11 mouse cellular contexts compared by ENCODE assay signal in the genomic region with DNA sequence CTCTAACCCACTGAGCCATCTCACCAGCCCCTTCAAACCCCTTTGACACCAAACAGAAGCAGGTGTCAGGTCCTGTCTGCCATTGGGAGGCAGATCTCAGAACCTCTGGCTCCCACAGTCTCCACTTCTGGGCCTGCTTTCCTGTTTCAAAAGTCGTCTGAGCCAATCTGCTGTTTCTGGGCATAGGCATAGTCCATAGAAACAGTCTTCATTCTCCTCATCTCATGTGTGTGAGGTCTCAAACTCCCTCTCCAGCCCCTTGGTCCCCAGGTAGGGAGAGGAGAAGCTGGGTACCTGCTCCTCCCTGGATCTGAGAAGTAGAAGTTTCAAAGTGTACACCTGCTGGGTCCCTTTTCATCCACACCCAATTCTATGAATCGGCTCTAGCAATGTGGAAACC. TPM values are rescaled to one million over a fixed set of nuclear protein-coding genes. Genes with fewer than 3 reads are reported as not detected.
DNase-seq lines count a peak whose midpoint lies in the region; ATAC-seq and TF ChIP-seq lines count a peak whose summit lies in the region.
"Had no signal": no experiment of that assay in that cellular context is flagged by ENCODE, and none has a peak within 500 bp of the region (broad histone marks: within the 10 kb centered on the region; RNA-seq: fewer than 3 reads in every experiment).

No protein-coding gene starts in this region.

- no peak for TF ChIP-seq POLR2A in ES-Bruce4 (IDR thresholded peaks at IDR 0.05; ENCODE audit: insufficient read depth, low read length)
- TF ChIP-seq POLR2A in limb, embryonic 14.5 days (IDR thresholded peaks at IDR 0.05; ENCODE audit: borderline replicate concordance, extremely low read depth, insufficient read depth, insufficient read length): no peak

- H3K4me3 ChIP-seq in heart, postnatal 0 days (ENCODE audit: low read depth, low read length): peak overlapping the region; percentile 75
- no peak overlapping the region for H3K4me3 ChIP-seq in ES-Bruce4 (ENCODE audit: low read depth, low read length)
- peak overlapping the region; percentile 75 for H3K4me3 ChIP-seq in forebrain, embryonic 11.5 days (ENCODE audit: low read depth, low read length)
- 0 out of 2 replicates have a peak overlapping the region, but pooled peaks have one; percentile 63 for H3K4me3 ChIP-seq in limb, embryonic 14.5 days (replicated peaks; ENCODE audit: low read length)

- 16% methylated on average over 2 of the region's 2 CpGs for WGBS in heart, postnatal 0 days
- 27% methylated on average over 2 of the region's 2 CpGs for WGBS in forebrain, embryonic 11.5 days
- WGBS in limb, embryonic 14.5 days: 23% methylated on average over 2 of the region's 2 CpGs

- no peak for TF ChIP-seq EP300 in heart, postnatal 0 days (IDR thresholded peaks at IDR 0.05; ENCODE audit: low read depth)
- TF ChIP-seq EP300 in ES-Bruce4 (IDR thresholded peaks at IDR 0.05; ENCODE audit: insufficient read depth, low read depth, low read length): no peak

- no peaks in the 10 kb centered on the region for H3K9me3 ChIP-seq in heart, postnatal 0 days (replicated peaks; ENCODE audit: control insufficient read depth, low read length)
- no peaks in the 10 kb centered on the region for H3K9me3 ChIP-seq in ES-Bruce4 (replicated peaks; ENCODE audit: control insufficient read depth, insufficient read depth, low read length, poor library complexity, severe bottlenecking)
- no peaks in the 10 kb centered on the region for H3K9me3 ChIP-seq in forebrain, embryonic 11.5 days (ENCODE audit: control insufficient read depth, low read length)
- no peaks in the 10 kb centered on the region for H3K9me3 ChIP-seq in limb, embryonic 14.5 days (ENCODE audit: control insufficient read depth, low read length)

- ATAC-seq in heart, postnatal 0 days (ENCODE audit: insufficient read depth, low read depth): no peak
- ATAC-seq in forebrain, embryonic 11.5 days (replicated peaks; ENCODE audit: low FRiP score): no peak
- no peak for ATAC-seq in limb, embryonic 14.5 days (ENCODE audit: low FRiP score, low read depth)

- no peaks in the 10 kb centered on the region for H3K36me3 ChIP-seq in heart, postnatal 0 days (replicated peaks; ENCODE audit: control insufficient read depth, insufficient read depth, low read length)
- H3K36me3 ChIP-seq in ES-Bruce4 (ENCODE audit: control insufficient read depth, insufficient read depth, low read length, poor library complexity, severe bottlenecking): no peaks in the 10 kb centered on the region
- H3K36me3 ChIP-seq in forebrain, embryonic 11.5 days (ENCODE audit: control insufficient read depth, insufficient read depth, low read length): no peaks in the 10 kb centered on the region
- H3K36me3 ChIP-seq in limb, embryonic 14.5 days (ENCODE audit: control insufficient read depth, insufficient read depth, low read length): no peaks in the 10 kb centered on the region

- H3K27me3 ChIP-seq in heart, postnatal 0 days (ENCODE audit: control insufficient read depth, insufficient read depth, low read length): peaks cover 6% of the 10 kb centered on the region; the same call in 1 of the 2 replicates
- no peaks in the 10 kb centered on the region for H3K27me3 ChIP-seq in ES-Bruce4 (ENCODE audit: control insufficient read depth, insufficient read depth, low read length, poor library complexity, severe bottlenecking)
- H3K27me3 ChIP-seq in forebrain, embryonic 11.5 days (ENCODE audit: control insufficient read depth, insufficient read depth, low read length): no peaks in the 10 kb centered on the region
- H3K27me3 ChIP-seq in limb, embryonic 14.5 days (ENCODE audit: control insufficient read depth, insufficient read depth, low read length): peaks cover 8% of the 10 kb centered on the region

- H3K4me2 ChIP-seq in heart, postnatal 0 days (ENCODE audit: low read depth, low read length): peak overlapping the region; percentile 98
- H3K4me2 ChIP-seq in forebrain, embryonic 11.5 days (ENCODE audit: low read depth, low read length, severe bottlenecking): peak overlapping the region; percentile 94
- peak overlapping the region; percentile 96; the same call in 1 of the 2 replicates for H3K4me2 ChIP-seq in limb, embryonic 14.5 days (replicated peaks; ENCODE audit: low read depth, low read length, severe bottlenecking)

- DNase-seq in heart, postnatal 0 days (ENCODE audit: low spot score): no peak
- DNase-seq in heart, adult 8-10 months (ENCODE audit: low spot score): no peak
- DNase-seq in forebrain, embryonic 11.5 days (ENCODE audit: low spot score): no peak
- DNase-seq in limb, embryonic 14.5 days (ENCODE audit: low spot score): no peak
- DNase-seq in c-Kit-positive CD71-positive TER-119-positive erythroid progenitor cells, embryonic 14.5 days (ENCODE audit: low spot score): no peak
- no peak for DNase-seq in thymus, postnatal 4 days
- DNase-seq in lung, postnatal 14 days: no peak
- DNase-seq: adrenal gland, adult 2 months had no signal

- H3K9ac ChIP-seq in heart, postnatal 0 days (replicated peaks; ENCODE audit: low read depth, low read length): peak overlapping the region; percentile 64; the same call in 1 of the 2 replicates
- H3K9ac ChIP-seq in ES-Bruce4 (ENCODE audit: low read depth, poor library complexity, severe bottlenecking): peak overlapping the region; percentile 50; the same call in 1 of the 2 replicates
- peak overlapping the region; percentile 70; the same call in 1 of the 2 replicates for H3K9ac ChIP-seq in forebrain, embryonic 11.5 days (ENCODE audit: low read length)
- H3K9ac ChIP-seq in limb, embryonic 14.5 days (ENCODE audit: low read depth, low read length, severe bottlenecking): no peak overlapping the region

- H3K4me1 ChIP-seq in heart, postnatal 0 days (ENCODE audit: control insufficient read depth, insufficient read depth): peaks cover 4% of the 10 kb centered on the region
- no peaks in the 10 kb centered on the region for H3K4me1 ChIP-seq in ES-Bruce4 (ENCODE audit: control insufficient read depth, insufficient read depth, low read length)
- no peaks in the 10 kb centered on the region; the same call in 1 of the 2 replicates for H3K4me1 ChIP-seq in forebrain, embryonic 11.5 days (replicated peaks; ENCODE audit: control insufficient read depth, insufficient read depth, low read length)
- H3K4me1 ChIP-seq in limb, embryonic 14.5 days (ENCODE audit: control insufficient read depth, insufficient read depth, low read length): peaks cover 6% of the 10 kb centered on the region

- H3K27ac ChIP-seq in heart, postnatal 0 days (ENCODE audit: low read depth): peak overlapping the region; percentile 49
- H3K27ac ChIP-seq in ES-Bruce4 (ENCODE audit: insufficient read depth, low read length): no peak overlapping the region
- H3K27ac ChIP-seq in forebrain, embryonic 11.5 days (ENCODE audit: low read depth, low read length): no peak overlapping the region
- no peak overlapping the region for H3K27ac ChIP-seq in limb, embryonic 14.5 days (replicated peaks; ENCODE audit: low read depth, low read length)

- no peak for TF ChIP-seq CTCF in heart, postnatal 0 days (IDR thresholded peaks at IDR 0.05; ENCODE audit: low read depth)
- TF ChIP-seq CTCF in ES-Bruce4 (IDR thresholded peaks at IDR 0.05; ENCODE audit: low read depth, low read length): no peak

RNA-seq across cellular contexts. Expression of gene Ppp1r1a, which starts 1.3 kb away (rescaled TPM):
- 8.4 and 25.2 TPM in 2 replicates for total RNA-seq in heart, postnatal 0 days (2014; rRNA removed; ENCODE audit: low replicate concordance)
- polyA plus RNA-seq in heart, postnatal 0 days (2015; fragmentation: Nextera tagmentation; extraction: Ambion mirVana): 36.3 and 43.4 TPM in 2 replicates
- 10 to 100 TPM in 2 of 4 experiments, 1 to 10 TPM in 2; 8.7 to 15.2 (median 12.4) TPM for total RNA-seq in heart, adult 8-10 months (2022)
- polyA plus RNA-seq in ES-Bruce4 (2011; ENCODE audit: insufficient read depth, insufficient read length, low read depth, missing spikeins): 19.9 and 24.6 TPM in 2 replicates
- polyA plus RNA-seq in forebrain, embryonic 11.5 days (2014; fragmentation: Nextera tagmentation; extraction: Ambion mirVana): 38.8 and 43.7 TPM in 2 replicates
- 6.3 and 6.7 TPM in 2 replicates for polyA plus RNA-seq in limb, embryonic 14.5 days (2012; rRNA removed)
- polyA plus RNA-seq in limb, embryonic 14.5 days (2014; fragmentation: Nextera tagmentation; extraction: Ambion mirVana): 9.6 and 11.2 TPM in 2 replicates
- polyA plus RNA-seq: liver, adult 2 months had no signal

RNA-seq across cellular contexts. Expression of gene Glycam1, which starts 28.4 kb away (rescaled TPM):
- not detected in 2 replicates for total RNA-seq in heart, postnatal 0 days (2014; rRNA removed; ENCODE audit: low replicate concordance)
- not detected in 2 replicates for polyA plus RNA-seq in heart, postnatal 0 days (2015; fragmentation: Nextera tagmentation; extraction: Ambion mirVana)
- not detected for total RNA-seq in heart, adult 8-10 months (2022)
- polyA plus RNA-seq in ES-Bruce4 (2011; ENCODE audit: insufficient read depth, insufficient read length, low read depth, missing spikeins): not detected in 2 replicates
- not detected in 2 replicates for polyA plus RNA-seq in forebrain, embryonic 11.5 days (2014; fragmentation: Nextera tagmentation; extraction: Ambion mirVana)
- not detected in 2 replicates for polyA plus RNA-seq in limb, embryonic 14.5 days (2012; rRNA removed)
- not detected in 2 replicates for polyA plus RNA-seq in limb, embryonic 14.5 days (2014; fragmentation: Nextera tagmentation; extraction: Ambion mirVana)
- total RNA-seq: adrenal gland, adult 2 months; liver, adult 2 months had no signal
- polyA plus RNA-seq: adrenal gland, adult 2 months; gonadal fat pad, adult 2 months; liver, adult 2 months had no signal

RNA-seq across cellular contexts. Expression of gene Pde1b, which starts 33.6 kb away (rescaled TPM):
- 0.88 and 4.0 TPM in 2 replicates for total RNA-seq in heart, postnatal 0 days (2014; rRNA removed; ENCODE audit: low replicate concordance)
- 1.2 and 1.3 TPM in 2 replicates for polyA plus RNA-seq in heart, postnatal 0 days (2015; fragmentation: Nextera tagmentation; extraction: Ambion mirVana)
- 1 to 10 TPM in 3 of 4 experiments, under 1 TPM in 1; 0.79 to 2.5 (median 1.2) TPM for total RNA-seq in heart, adult 8-10 months (2022)
- polyA plus RNA-seq in ES-Bruce4 (2011; ENCODE audit: insufficient read depth, insufficient read length, low read depth, missing spikeins): 20.0 and 21.7 TPM in 2 replicates
- 27.2 and 29.9 TPM in 2 replicates for polyA plus RNA-seq in forebrain, embryonic 11.5 days (2014; fragmentation: Nextera tagmentation; extraction: Ambion mirVana)
- polyA plus RNA-seq in limb, embryonic 14.5 days (2012; rRNA removed): 6.9 and 7.1 TPM in 2 replicates
- polyA plus RNA-seq in limb, embryonic 14.5 days (2014; fragmentation: Nextera tagmentation; extraction: Ambion mirVana): 4.4 TPM in 2 replicates
